Mouse (Mus musculus) forebrain, embryonic 10.5 days (tissue): ENCODE measurements around the gene Phf21b. TPM values are rescaled to one million over a fixed set of nuclear protein-coding genes. Genes with fewer than 3 reads are reported as not detected.

Experiments used
- polyA plus RNA-seq: library from polyadenylated mRNA; unstranded; fragments of >200 nt; fragmentation: Nextera tagmentation; extraction: Ambion mirVana; gene quantifications from 2 replicates; pipeline ENCODE4 v1.2.1, GENCODE M21; 2016

Phf21b gene
- polyA plus RNA-seq, 1 experiment from 2014 or later = 7.6 TPM

Other genes with a start within 250 kb of the Phf21b start
- gene Prr5, start 186.4 kb downstream of the Phf21b start, polyA plus RNA-seq = 14.1 and 14.3 TPM in 2 replicates
- gene Arhgap8, start 136.0 kb downstream of the Phf21b start, polyA plus RNA-seq = 2.1 and 2.2 TPM in 2 replicates
- 1.1 and 1.3 TPM in 2 replicates for gene Gm29666, start 64.0 kb upstream of the Phf21b start, polyA plus RNA-seq
- 75.8 and 77.5 TPM in 2 replicates for gene Nup50, start 67.4 kb upstream of the Phf21b start, polyA plus RNA-seq
- gene 5031439G07Rik, start 132.5 kb upstream of the Phf21b start, polyA plus RNA-seq = 9.6 and 9.8 TPM in 2 replicates
- gene Upk3a, start 161.1 kb upstream of the Phf21b start, polyA plus RNA-seq = not detected in 2 replicates
- 31.0 and 31.1 TPM in 2 replicates for gene Fam118a, start 172.9 kb upstream of the Phf21b start, polyA plus RNA-seq